Mouse (Mus musculus) G1E (cell line): ENCODE results near the gene Yars.

Source experiments
- CTCF ChIP-seq: IDR thresholded peaks from 2 replicates; pipeline ENCODE4 v1.5.1; 2012; ENCODE audit warnings: low read depth, low read length, inconsistent platforms, mixed read lengths
- GATA1 ChIP-seq: IDR thresholded peaks from 2 replicates; pipeline ENCODE4 v1.6.1; 2012; ENCODE audit warnings: borderline replicate concordance, low read length, inconsistent platforms, mixed read lengths
- GATA2 ChIP-seq: IDR thresholded peaks from 2 replicates; pipeline ENCODE4 v1.6.1; 2012; ENCODE audit warnings: low read depth, low read length, inconsistent platforms, borderline replicate concordance
- TAL1 ChIP-seq: conservative IDR thresholded peaks from 2 replicates; pipeline ENCODE4 v1.6.1; 2012; ENCODE audit warnings: low read depth, low read length, inconsistent platforms, mixed read lengths

DNA sequence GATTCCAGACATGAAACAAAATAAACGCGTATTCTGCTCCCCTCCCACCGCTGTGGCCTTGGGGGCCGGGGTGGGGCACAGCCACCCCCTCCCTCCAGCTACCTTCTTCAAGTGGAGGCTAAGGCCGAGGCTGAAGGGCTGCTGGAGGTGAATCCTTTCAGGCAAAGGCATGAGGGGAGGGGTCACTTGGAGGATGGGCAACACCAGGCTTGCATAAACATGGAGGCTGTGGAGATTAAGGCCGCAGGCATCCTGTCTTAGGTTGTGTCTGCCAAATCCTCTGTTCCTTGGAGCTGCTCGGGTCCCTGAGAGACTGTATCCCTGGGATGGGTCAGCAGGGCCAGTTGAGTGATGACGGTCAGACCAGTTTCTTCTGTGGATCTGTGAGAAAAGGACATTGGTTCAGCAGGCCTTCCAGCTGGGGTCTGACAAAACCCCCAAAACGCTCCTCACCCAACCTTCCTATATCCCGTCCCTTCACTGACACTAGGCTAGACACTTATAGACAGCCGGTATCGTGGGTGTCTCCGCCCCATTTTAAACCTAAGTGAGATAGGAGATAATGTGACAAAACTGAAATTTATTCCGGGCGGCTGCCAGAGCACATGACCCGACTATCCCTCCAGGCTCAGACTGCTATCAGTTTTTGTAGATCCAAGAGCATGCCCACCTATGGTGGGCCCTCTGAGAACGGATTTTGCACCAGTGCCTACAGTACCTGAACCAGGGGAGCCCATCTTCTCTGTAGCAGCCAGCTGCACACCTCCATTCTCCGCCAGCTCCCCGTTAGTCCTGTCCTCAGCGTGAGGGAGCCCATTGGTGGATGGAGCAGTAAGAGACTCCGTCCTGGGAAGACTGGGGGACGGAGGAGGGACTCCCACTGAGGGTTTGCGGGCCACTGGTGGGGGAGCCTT is 31.8 kb downstream of the Yars start:
- TF ChIP-seq TAL1, result no peak
- no peak for TF ChIP-seq CTCF
- no peak for TF ChIP-seq GATA1
- TF ChIP-seq GATA2, result no peak
